Mouse (Mus musculus): ENCODE measurements around the gene Tmem62.
"Not testable (repeated sequence)": the region's sequence is repeated elsewhere in the genome, so short reads cannot be mapped to it uniquely, and the experiment has no call there.

GRCm38 (mm10) chr2:120996607-120997006 is 19.8 kb downstream of the Tmem62 start:
- not testable (repeated sequence) for TF ChIP-seq CTCF (IDR thresholded peaks at IDR 0.05; ENCODE audit: low read depth); EP300 (optimal IDR thresholded peaks at IDR 0.05)
